Mouse (Mus musculus): ENCODE measurements at regions not wholly inside any gene's neighbourhood (a gene's known extent, or its start where the extent isn't known, plus 50 kb on each side); places are given as distances from the start of the nearest gene placed in this dataset.

DNA sequence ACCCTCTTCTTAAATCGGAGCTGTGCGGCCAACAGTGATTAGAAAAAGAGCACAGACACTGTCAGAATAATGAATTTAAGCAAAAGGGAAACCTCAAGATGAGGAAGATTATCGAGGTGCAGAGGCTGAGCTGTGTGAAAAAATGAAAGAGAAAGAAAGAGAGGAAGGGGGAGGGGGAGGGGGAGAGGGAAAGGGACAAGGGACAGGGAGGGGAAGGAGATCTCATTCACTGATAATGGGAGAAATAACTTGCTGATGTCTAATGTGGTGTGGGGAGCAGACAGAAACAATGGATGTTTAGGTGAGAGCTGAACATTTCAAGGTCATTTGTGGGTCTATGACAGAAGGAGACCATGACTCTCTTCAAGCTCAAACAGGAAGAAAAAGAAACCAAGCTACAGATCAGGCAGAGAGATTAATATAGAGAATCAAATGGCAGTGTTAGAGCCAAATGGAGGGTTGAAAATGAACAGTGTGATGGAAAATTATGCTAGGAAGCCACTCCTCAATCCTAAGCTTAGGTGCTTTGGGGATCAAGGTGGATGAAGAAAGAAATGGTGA is 143.3 kb upstream of the Slco3a1 start:
- Histone ChIP-seq H3K4me2 (replicated peaks; ENCODE audit: low read depth, low read length) (no peak overlapping the region), H3K27me3 (ENCODE audit: control insufficient read depth, insufficient read depth, low read length) (no peaks in the 10 kb centered on the region), H3K4me3 (ENCODE audit: low read depth, low read length) (no peak overlapping the region), H3K4me1 (ENCODE audit: control insufficient read depth, insufficient read depth, low read length) (no peaks in the 10 kb centered on the region), H3K36me3 (ENCODE audit: control insufficient read depth, insufficient read depth, low read length) (no peaks in the 10 kb centered on the region), H3K9me3 (ENCODE audit: control insufficient read depth, low read depth, low read length) (no peaks in the 10 kb centered on the region), H3K27ac (ENCODE audit: low read length) (no peak overlapping the region), H3K9ac (replicated peaks; ENCODE audit: low read depth, low read length) (no peak overlapping the region)
- no peak for ATAC-seq (ENCODE audit: insufficient number of reproducible peaks, insufficient read depth, low FRiP score, low read depth)
- WGBS: 71% methylated on average over 3 of the region's 3 CpGs

DNA sequence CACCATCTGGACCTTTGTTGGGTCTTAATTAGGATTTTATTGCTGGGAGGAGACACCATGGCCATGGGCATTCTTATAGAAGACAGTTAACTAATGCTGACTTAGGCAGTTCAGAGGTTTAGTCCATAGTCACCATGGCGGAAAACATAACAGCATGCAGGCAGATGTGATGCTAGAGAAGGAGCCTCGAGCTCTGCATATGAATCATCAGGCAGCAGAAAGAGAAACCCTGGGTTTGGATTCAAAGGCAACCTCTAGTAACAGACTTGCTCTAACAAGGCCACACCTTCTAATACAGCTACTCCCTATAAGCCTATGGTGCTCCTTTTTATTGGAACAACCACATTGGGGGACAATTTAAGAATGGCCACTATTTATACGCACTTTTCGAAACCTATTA is 141.7 kb upstream of the Slco3a1 start:
- 89% methylated on average over 4 of the region's 4 CpGs for WGBS
- Histone ChIP-seq H3K27ac (ENCODE audit: low read length) (no peak overlapping the region), H3K36me3 (ENCODE audit: control insufficient read depth, insufficient read depth, low read length) (no peaks in the 10 kb centered on the region)

DNA sequence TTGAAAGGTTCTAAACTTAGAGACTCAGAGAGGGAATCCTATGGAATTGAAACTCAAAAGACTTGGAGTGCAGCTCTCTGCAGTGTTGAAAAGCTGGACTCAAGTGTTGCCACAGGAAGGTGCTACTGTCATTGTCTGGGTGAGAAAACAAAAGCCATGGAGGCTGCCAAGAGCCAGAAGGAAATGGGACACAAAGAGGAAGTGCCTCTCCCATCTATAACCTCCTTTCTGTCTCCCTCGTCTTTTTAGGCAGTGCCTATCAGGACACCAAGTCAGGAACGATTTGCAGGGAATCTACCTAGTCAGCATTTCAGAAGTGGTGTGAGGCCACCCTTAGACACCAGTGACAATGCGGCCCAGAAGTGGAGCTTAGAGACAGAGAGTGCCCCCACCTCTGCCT is 138.5 kb upstream of the Slco3a1 start:
- Histone ChIP-seq H3K27me3 (ENCODE audit: control insufficient read depth, insufficient read depth, low read length) (no peaks in the 10 kb centered on the region), H3K9ac (replicated peaks; ENCODE audit: low read depth, low read length) (no peak overlapping the region), H3K27ac (ENCODE audit: low read length) (no peak overlapping the region), H3K4me3 (ENCODE audit: low read depth, low read length) (no peak overlapping the region), H3K4me2 (replicated peaks; ENCODE audit: low read depth, low read length) (no peak overlapping the region), H3K4me1 (ENCODE audit: control insufficient read depth, insufficient read depth, low read length) (no peaks in the 10 kb centered on the region), H3K36me3 (ENCODE audit: control insufficient read depth, insufficient read depth, low read length) (no peaks in the 10 kb centered on the region), H3K9me3 (ENCODE audit: control insufficient read depth, low read depth, low read length) (no peaks in the 10 kb centered on the region)
- no peak for ATAC-seq (ENCODE audit: insufficient number of reproducible peaks, insufficient read depth, low FRiP score, low read depth)
- WGBS: 72% methylated on average over 3 of the region's 3 CpGs

More for the DNA sequence above, 141.7 kb upstream of the Slco3a1 start:
- no peak overlapping the region for H3K4me2 ChIP-seq (replicated peaks; ENCODE audit: low read depth, low read length)
- H3K9me3 ChIP-seq (ENCODE audit: control insufficient read depth, low read depth, low read length): no peaks in the 10 kb centered on the region
- no peak overlapping the region for H3K4me3 ChIP-seq (ENCODE audit: low read depth, low read length)
- H3K9ac ChIP-seq (replicated peaks; ENCODE audit: low read depth, low read length): no peak overlapping the region
- no peak for ATAC-seq (ENCODE audit: insufficient number of reproducible peaks, insufficient read depth, low FRiP score, low read depth)
- no peaks in the 10 kb centered on the region for H3K4me1 ChIP-seq (ENCODE audit: control insufficient read depth, insufficient read depth, low read length)
- H3K27me3 ChIP-seq (ENCODE audit: control insufficient read depth, insufficient read depth, low read length): no peaks in the 10 kb centered on the region

DNA sequence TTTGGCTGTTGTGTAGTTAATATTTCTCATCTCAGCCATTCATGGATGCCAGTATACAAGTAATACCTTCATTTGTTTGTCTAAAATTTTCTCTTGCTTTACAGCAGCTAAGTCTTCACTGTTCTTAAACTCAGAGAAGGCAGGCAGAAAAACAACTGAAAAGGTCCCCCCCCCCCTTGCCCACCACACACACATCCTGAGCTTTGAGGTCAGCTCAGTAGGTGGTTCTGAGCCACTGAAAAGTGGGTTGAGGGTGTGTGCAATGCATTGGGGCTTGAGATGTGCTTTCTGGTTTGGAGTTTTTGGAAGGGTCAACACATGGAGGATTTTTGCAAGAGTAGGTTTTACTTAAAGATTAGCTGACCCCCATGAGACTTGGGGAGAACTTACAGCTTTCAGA is 136.1 kb upstream of the Slco3a1 start:
- ATAC-seq (ENCODE audit: insufficient number of reproducible peaks, insufficient read depth, low FRiP score, low read depth): no peak
- H3K9me3 ChIP-seq (ENCODE audit: control insufficient read depth, low read depth, low read length): no peaks in the 10 kb centered on the region
- no peaks in the 10 kb centered on the region for H3K27me3 ChIP-seq (ENCODE audit: control insufficient read depth, insufficient read depth, low read length)
- no peak overlapping the region for H3K27ac ChIP-seq (ENCODE audit: low read length)
- H3K4me1 ChIP-seq (ENCODE audit: control insufficient read depth, insufficient read depth, low read length): no peaks in the 10 kb centered on the region
- no peak overlapping the region for H3K4me2 ChIP-seq (replicated peaks; ENCODE audit: low read depth, low read length)
- no peak overlapping the region for H3K4me3 ChIP-seq (ENCODE audit: low read depth, low read length)
- no peaks in the 10 kb centered on the region for H3K36me3 ChIP-seq (ENCODE audit: control insufficient read depth, insufficient read depth, low read length)
- H3K9ac ChIP-seq (replicated peaks; ENCODE audit: low read depth, low read length): no peak overlapping the region

GRCm38 (mm10) chr7:74688116-74688702 is 133.6 kb upstream of the Slco3a1 start:
- ATAC-seq (ENCODE audit: insufficient number of reproducible peaks, insufficient read depth, low FRiP score, low read depth): no peak
- Histone ChIP-seq H3K4me2 (replicated peaks; ENCODE audit: low read depth, low read length) (no peak overlapping the region), H3K4me1 (ENCODE audit: control insufficient read depth, insufficient read depth, low read length) (no peaks in the 10 kb centered on the region), H3K9ac (replicated peaks; ENCODE audit: low read depth, low read length) (no peak overlapping the region), H3K27me3 (ENCODE audit: control insufficient read depth, insufficient read depth, low read length) (no peaks in the 10 kb centered on the region), H3K4me3 (ENCODE audit: low read depth, low read length) (no peak overlapping the region), H3K9me3 (ENCODE audit: control insufficient read depth, low read depth, low read length) (no peaks in the 10 kb centered on the region), H3K27ac (ENCODE audit: low read length) (no peak overlapping the region), H3K36me3 (ENCODE audit: control insufficient read depth, insufficient read depth, low read length) (no peaks in the 10 kb centered on the region)
- 77% methylated on average over 7 of the region's 7 CpGs for WGBS

GRCm38 (mm10) chr7:74687303-74688115 is 132.9 kb upstream of the Slco3a1 start:
- no peak overlapping the region for H3K4me2 ChIP-seq (replicated peaks; ENCODE audit: low read depth, low read length)
- H3K27ac ChIP-seq (ENCODE audit: low read length): no peak overlapping the region
- H3K4me3 ChIP-seq (ENCODE audit: low read depth, low read length): no peak overlapping the region
- no peaks in the 10 kb centered on the region for H3K9me3 ChIP-seq (ENCODE audit: control insufficient read depth, low read depth, low read length)
- WGBS: 65% methylated on average over 13 of the region's 13 CpGs
- H3K36me3 ChIP-seq (ENCODE audit: control insufficient read depth, insufficient read depth, low read length): no peaks in the 10 kb centered on the region
- H3K9ac ChIP-seq (replicated peaks; ENCODE audit: low read depth, low read length): no peak overlapping the region
- no peak for ATAC-seq (ENCODE audit: insufficient number of reproducible peaks, insufficient read depth, low FRiP score, low read depth)
- H3K27me3 ChIP-seq (ENCODE audit: control insufficient read depth, insufficient read depth, low read length): no peaks in the 10 kb centered on the region
- no peaks in the 10 kb centered on the region for H3K4me1 ChIP-seq (ENCODE audit: control insufficient read depth, insufficient read depth, low read length)

- no peak overlapping the region for H3K27ac ChIP-seq (ENCODE audit: low read length)
- WGBS: 70% methylated on average over 2 of the region's 2 CpGs
- H3K4me3 ChIP-seq (ENCODE audit: low read depth, low read length): no peak overlapping the region
- no peaks in the 10 kb centered on the region for H3K36me3 ChIP-seq (ENCODE audit: control insufficient read depth, insufficient read depth, low read length)
- H3K9me3 ChIP-seq (ENCODE audit: control insufficient read depth, low read depth, low read length): no peaks in the 10 kb centered on the region
- no peaks in the 10 kb centered on the region for H3K4me1 ChIP-seq (ENCODE audit: control insufficient read depth, insufficient read depth, low read length)
- no peaks in the 10 kb centered on the region for H3K27me3 ChIP-seq (ENCODE audit: control insufficient read depth, insufficient read depth, low read length)
- no peak overlapping the region for H3K9ac ChIP-seq (replicated peaks; ENCODE audit: low read depth, low read length)
- no peak overlapping the region for H3K4me2 ChIP-seq (replicated peaks; ENCODE audit: low read depth, low read length)
- ATAC-seq (ENCODE audit: insufficient number of reproducible peaks, insufficient read depth, low FRiP score, low read depth): no peak
Measured at GRCm38 (mm10) chr7:74683979-74684378, 129.4 kb upstream of the Slco3a1 start.

DNA sequence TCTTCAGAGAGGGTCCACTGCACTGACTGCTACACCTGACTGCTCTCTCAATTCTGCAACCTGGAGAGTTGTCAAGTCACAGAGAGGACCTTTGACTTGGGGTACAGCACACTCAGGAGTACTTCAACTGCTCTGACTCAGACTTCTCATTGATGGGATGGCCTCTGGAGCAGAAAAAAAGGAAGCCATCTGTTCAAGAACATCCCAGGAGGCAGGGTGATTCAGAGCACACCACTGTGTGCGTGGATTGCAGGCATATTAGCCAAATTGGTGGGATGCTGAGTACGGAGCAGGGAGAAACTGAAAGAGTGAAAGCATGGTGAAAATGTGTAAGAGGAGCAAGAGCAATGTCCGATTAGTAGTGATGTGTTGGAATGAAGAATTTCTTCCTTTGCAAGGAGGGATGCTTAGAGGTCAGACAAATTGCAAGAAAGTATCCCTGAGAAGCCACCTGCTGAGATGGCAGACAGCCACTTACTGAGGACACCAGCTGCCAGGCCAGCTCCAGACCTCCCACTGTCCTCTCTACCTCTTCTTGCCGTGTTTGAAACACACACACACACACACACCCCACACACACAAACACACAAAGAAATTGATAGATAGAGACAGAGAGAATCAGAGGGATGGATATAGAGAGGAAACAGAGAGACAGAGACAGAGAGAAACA is 119.2 kb upstream of the Slco3a1 start:
- no peak for ATAC-seq (ENCODE audit: insufficient number of reproducible peaks, insufficient read depth, low FRiP score, low read depth)
- H3K4me1 ChIP-seq (ENCODE audit: control insufficient read depth, insufficient read depth, low read length): no peaks in the 10 kb centered on the region
- 76% methylated on average over 4 of the region's 4 CpGs for WGBS
- no peaks in the 10 kb centered on the region for H3K9me3 ChIP-seq (ENCODE audit: control insufficient read depth, low read depth, low read length)
- H3K4me2 ChIP-seq (replicated peaks; ENCODE audit: low read depth, low read length): no peak overlapping the region
- H3K4me3 ChIP-seq (ENCODE audit: low read depth, low read length): no peak overlapping the region
- no peak overlapping the region for H3K27ac ChIP-seq (ENCODE audit: low read length)
- no peaks in the 10 kb centered on the region for H3K36me3 ChIP-seq (ENCODE audit: control insufficient read depth, insufficient read depth, low read length)
- no peak overlapping the region for H3K9ac ChIP-seq (replicated peaks; ENCODE audit: low read depth, low read length)
- H3K27me3 ChIP-seq (ENCODE audit: control insufficient read depth, insufficient read depth, low read length): no peaks in the 10 kb centered on the region
